Mouse (Mus musculus) limb, embryonic 13.5 days (tissue): ENCODE results near the gene Kcnd2. TPM values are rescaled to one million over a fixed set of nuclear protein-coding genes. Genes with fewer than 3 reads are reported as not detected.
A peak's percentile ranks its signal among the peaks of the same experiment; 100 is the strongest.

Source experiments
- ATAC-seq: fragments of 200-750 bp; cut with Nextera tagmentation; 2 replicates; pipeline ENCODE4 v1.8.0; 2017; ENCODE audit warnings: low read depth, moderate number of reproducible peaks, moderate TSS enrichment; ENCODE audit not compliant: low FRiP score
- H3K27ac ChIP-seq: fragments of 300-500 bp; sonication (generic); 2 replicates; pipeline ENCODE4 v1.5.1; 2015; ENCODE audit warnings: inconsistent platforms, mild to moderate bottlenecking, moderate library complexity
- H3K27me3 ChIP-seq: fragments of 300-500 bp; sonication (generic); 2 replicates; pipeline ENCODE4 v1.6.1; 2015; ENCODE audit warnings: mild to moderate bottlenecking, inconsistent platforms
- H3K36me3 ChIP-seq: fragments of 300-500 bp; sonication (generic); 2 replicates; pipeline ENCODE4 v1.6.1; 2015; ENCODE audit warnings: inconsistent platforms, mild to moderate bottlenecking, moderate library complexity
- H3K4me1 ChIP-seq: fragments of 300-500 bp; sonication (generic); 2 replicates; pipeline ENCODE4 v1.6.1; 2015; ENCODE audit warnings: inconsistent platforms
- H3K4me2 ChIP-seq: fragments of 300-500 bp; sonication (generic); replicated peaks from 2 replicates; pipeline ENCODE4 v1.6.1; 2015; ENCODE audit warnings: inconsistent platforms, mild to moderate bottlenecking, moderate library complexity
- H3K4me3 ChIP-seq: fragments of 300-500 bp; sonication (generic); 2 replicates; pipeline ENCODE4 v1.5.1; 2015; ENCODE audit warnings: moderate library complexity, mild to moderate bottlenecking, inconsistent platforms
- H3K9ac ChIP-seq: fragments of 300-500 bp; sonication (generic); 2 replicates; pipeline ENCODE4 v1.6.1; 2015; ENCODE audit warnings: mild to moderate bottlenecking, inconsistent platforms
- H3K9me3 ChIP-seq: fragments of 300-500 bp; sonication (generic); 2 replicates; pipeline ENCODE4 v1.6.1; 2016; ENCODE audit warnings: inconsistent platforms
- WGBS: fragments of 180-500 bp; shearing (Covaris S2); methylation state at CpG from one replicate; pipeline ENCODE4 v1.1.7; 2015; 5-methylcytosine and 5-hydroxymethylcytosine counted together
- polyA plus RNA-seq: library from polyadenylated mRNA; unstranded; fragments of >200 nt; fragmentation: Nextera tagmentation; extraction: Ambion mirVana; gene quantifications from 2 replicates; pipeline ENCODE4 v1.2.1, GENCODE M21; 2015

Gene Kcnd2
- polyA plus RNA-seq, 1 experiment from 2014 or later, result 4.6 TPM

DNA sequence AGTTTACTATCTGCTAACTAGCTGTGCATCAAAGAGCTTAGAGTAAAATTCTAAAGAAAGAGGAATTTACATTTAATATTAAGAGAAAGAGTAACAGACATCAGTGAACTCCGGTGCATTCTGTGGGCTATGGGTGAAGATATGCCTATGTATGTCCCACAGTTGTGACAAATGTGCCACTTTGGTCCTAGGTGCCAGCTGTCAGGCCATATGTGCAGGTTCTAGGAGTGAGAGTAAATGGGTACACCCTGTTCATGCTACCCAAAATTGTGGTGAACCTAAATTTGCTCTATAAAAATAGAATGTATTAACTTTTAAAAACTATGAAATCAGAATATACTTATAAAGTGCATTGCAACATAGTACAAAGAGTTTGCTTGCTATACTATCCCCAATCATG, 215.8 kb downstream of the Kcnd2 start:
- no peak overlapping the region for H3K9ac ChIP-seq
- no peaks in the 10 kb centered on the region for H3K9me3 ChIP-seq
- no peak for ATAC-seq
- H3K4me3 ChIP-seq, result no peak overlapping the region
- no peaks in the 10 kb centered on the region for H3K4me1 ChIP-seq
- H3K27ac ChIP-seq, result no peak overlapping the region
- no peak overlapping the region for H3K4me2 ChIP-seq
- H3K27me3 ChIP-seq, result no peaks in the 10 kb centered on the region
- no peaks in the 10 kb centered on the region for H3K36me3 ChIP-seq
- 93% methylated on average over 1 of the region's 1 CpGs for whole genome bisulfite sequencing

DNA sequence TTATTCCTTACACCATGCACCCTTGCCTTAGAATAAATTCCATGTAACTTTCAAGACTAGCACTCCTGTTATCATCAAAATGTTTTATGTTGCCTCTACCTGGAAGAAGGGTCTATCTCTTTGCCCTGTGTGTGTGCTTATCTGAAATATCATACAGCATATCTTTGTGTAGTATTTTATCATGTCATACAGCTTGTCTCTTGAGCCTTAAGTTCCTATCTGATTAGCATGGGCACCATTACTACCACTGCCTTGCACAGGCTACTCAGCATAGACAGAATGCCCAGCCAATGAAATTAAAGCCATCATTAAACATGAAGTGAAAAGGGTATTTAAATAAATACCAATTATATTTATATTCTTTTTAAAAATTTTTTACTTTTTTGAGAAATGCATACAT, 249.4 kb downstream of the Kcnd2 start:
- Histone ChIP-seq H3K9me3 (no peaks in the 10 kb centered on the region), H3K9ac (no peak overlapping the region), H3K27ac (no peak overlapping the region), H3K4me1 (no peaks in the 10 kb centered on the region), H3K27me3 (no peaks in the 10 kb centered on the region), H3K4me2 (no peak overlapping the region), H3K36me3 (no peaks in the 10 kb centered on the region), H3K4me3 (no peak overlapping the region)
- ATAC-seq, result no peak

DNA sequence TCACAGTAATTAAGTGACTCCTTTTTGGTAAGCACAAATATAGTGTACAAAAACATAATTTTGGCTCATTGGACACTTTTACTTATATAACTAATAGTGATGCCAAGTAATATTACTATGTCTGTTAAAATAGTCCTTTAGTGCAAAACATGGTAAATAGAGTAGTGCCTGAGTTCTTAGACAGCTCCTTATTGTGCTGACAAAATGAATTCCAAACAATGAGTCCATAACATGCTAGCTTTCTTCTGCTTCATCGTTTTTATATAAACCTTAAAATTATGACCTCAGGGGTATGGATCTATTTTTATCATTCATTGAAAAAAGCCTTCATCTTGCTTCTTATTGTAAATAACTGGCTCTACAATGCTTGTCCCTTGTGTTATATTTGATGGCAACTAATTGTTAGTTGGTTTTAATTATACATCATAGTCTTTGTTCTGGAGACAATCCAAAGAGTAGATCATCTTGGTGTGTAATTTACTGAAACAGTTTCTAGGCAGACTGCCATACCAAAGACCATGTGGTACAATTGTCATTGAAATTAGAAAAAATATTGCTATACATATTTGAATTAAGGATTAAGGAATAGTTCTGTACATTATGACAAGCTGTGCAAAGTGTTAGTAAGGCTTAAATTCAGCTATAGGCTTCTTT, 256.7 kb downstream of the Kcnd2 start:
- no peaks in the 10 kb centered on the region for H3K9me3 ChIP-seq
- H3K4me3 ChIP-seq, result no peak overlapping the region
- H3K4me2 ChIP-seq, result no peak overlapping the region
- H3K27me3 ChIP-seq, result no peaks in the 10 kb centered on the region
- no peaks in the 10 kb centered on the region for H3K4me1 ChIP-seq
- H3K9ac ChIP-seq, result no peak overlapping the region
- WGBS, result 65% methylated on average over 1 of the region's 1 CpGs
- H3K36me3 ChIP-seq, result no peaks in the 10 kb centered on the region
- ATAC-seq, result no peak
- no peak overlapping the region for H3K27ac ChIP-seq

DNA sequence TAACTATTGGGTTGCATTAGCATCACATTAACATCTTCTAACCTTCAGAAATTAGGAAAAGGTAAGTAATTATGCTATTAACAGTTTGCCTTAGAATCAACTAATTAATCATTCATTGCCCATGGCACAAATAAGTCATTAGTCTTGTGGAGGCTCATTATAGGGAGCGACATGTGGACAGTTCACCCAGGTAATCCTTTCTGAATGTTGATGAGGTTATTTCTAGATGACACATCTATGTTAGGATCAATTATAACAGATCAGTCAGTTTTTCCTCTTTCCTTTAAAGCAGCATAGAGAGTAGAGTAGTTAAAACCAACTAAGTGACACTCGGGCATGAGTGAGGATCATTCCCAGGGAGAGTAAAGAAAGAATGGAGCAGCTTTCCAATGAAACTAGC, 267.4 kb downstream of the Kcnd2 start:
- H3K27ac ChIP-seq, result no peak overlapping the region
- no peaks in the 10 kb centered on the region for H3K9me3 ChIP-seq
- no peaks in the 10 kb centered on the region for H3K4me1 ChIP-seq
- H3K4me3 ChIP-seq, result no peak overlapping the region
- 82% methylated on average over 2 of the region's 2 CpGs for WGBS
- H3K4me2 ChIP-seq, result no peak overlapping the region
- no peaks in the 10 kb centered on the region for H3K36me3 ChIP-seq
- ATAC-seq, result no peak
- no peak overlapping the region for H3K9ac ChIP-seq
- H3K27me3 ChIP-seq, result no peaks in the 10 kb centered on the region

DNA sequence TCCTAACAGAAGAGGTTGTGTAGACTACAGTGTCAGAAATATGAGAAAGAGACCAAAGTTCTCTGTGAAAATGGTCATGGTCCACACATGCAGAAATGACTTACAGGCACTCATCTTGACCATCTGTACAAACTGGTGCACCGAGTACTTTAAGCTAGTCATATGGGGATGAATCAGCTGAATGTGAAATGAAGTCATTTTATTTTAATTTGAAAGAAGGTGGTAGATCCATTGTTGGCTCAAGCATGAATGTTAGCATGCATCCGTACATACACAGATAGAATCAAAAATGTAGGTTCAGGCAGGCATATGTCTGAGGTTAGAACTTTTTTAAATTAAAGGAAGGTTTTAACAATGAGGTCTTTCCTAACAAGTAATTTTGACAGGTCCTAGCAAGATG, 273.2 kb downstream of the Kcnd2 start:
- H3K27ac ChIP-seq, result no peak overlapping the region
- ATAC-seq, result no peak
- no peak overlapping the region for H3K9ac ChIP-seq
- WGBS, result 85% methylated on average over 2 of the region's 2 CpGs
- H3K4me3 ChIP-seq, result no peak overlapping the region
- 0 out of 2 replicates have a peak, but pooled peaks cover 7% of the 10 kb centered on the region for H3K9me3 ChIP-seq
- no peak overlapping the region for H3K4me2 ChIP-seq
- H3K4me1 ChIP-seq, result no peaks in the 10 kb centered on the region
- H3K36me3 ChIP-seq, result no peaks in the 10 kb centered on the region
- no peaks in the 10 kb centered on the region for H3K27me3 ChIP-seq

DNA sequence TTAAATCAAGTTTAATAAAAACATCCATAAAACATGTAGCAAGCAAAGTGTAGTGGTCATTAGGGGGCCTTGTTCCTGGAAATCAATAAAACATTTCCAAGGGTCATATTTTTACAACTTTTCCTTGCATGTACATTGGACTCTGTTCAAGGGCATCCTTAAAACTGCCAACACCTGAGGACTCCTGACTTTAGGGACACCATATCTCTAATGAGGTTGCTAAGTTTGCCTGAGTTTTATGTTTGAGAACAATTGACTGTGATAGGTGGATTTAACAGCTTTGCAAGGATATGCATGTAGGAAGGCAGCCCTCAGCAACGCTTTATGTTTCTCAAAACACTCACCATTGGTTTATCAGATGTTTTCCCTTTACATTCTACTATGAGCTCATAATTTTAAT, 287.6 kb downstream of the Kcnd2 start:
- Histone ChIP-seq H3K9me3 (no peaks in the 10 kb centered on the region), H3K27me3 (no peaks in the 10 kb centered on the region), H3K36me3 (no peaks in the 10 kb centered on the region), H3K4me3 (no peak overlapping the region), H3K9ac (no peak overlapping the region), H3K4me1 (no peaks in the 10 kb centered on the region), H3K27ac (no peak overlapping the region), H3K4me2 (no peak overlapping the region)
- ATAC-seq, result peak; percentile 54
- WGBS, result 45% methylated on average over 1 of the region's 1 CpGs

DNA sequence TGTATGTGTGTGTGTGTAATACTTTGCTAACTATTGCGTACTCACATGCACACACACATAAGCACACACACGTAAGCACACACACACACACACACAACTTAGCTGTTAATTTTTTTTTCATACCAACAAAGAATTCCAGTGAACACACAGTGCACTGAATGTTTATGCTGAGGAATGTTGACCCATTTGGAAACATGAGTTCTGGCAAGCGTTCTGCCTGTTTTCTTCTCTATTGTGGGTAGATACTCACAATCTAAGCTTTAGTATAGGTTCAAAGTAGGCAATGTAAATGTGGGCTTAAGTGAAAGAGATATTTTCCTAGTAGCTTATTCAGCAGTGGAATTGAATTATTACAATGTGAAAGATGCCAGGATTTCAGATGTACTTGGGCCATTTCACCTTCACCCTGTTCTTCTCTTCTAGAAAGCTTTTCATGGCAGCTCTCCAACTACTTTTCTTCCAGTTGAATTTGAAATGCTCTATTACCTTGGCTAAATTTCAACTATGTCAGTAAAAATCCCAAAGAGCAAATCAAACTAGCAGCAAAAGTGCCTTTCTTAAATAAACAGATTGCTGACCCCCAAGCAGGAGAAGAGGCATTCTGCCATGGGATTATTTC, 295.4 kb downstream of the Kcnd2 start:
- peak; percentile 71 for ATAC-seq
- Histone ChIP-seq H3K36me3 (no peaks in the 10 kb centered on the region), H3K9me3 (no peaks in the 10 kb centered on the region), H3K4me3 (no peak overlapping the region), H3K27me3 (no peaks in the 10 kb centered on the region), H3K9ac (no peak overlapping the region), H3K4me2 (no peak overlapping the region), H3K4me1 (peaks cover 3% of the 10 kb centered on the region; the same call in 1 of the 2 replicates), H3K27ac (peak overlapping the region; percentile 28; the same call in 1 of the 2 replicates)
- WGBS, result 56% methylated on average over 3 of the region's 3 CpGs

DNA sequence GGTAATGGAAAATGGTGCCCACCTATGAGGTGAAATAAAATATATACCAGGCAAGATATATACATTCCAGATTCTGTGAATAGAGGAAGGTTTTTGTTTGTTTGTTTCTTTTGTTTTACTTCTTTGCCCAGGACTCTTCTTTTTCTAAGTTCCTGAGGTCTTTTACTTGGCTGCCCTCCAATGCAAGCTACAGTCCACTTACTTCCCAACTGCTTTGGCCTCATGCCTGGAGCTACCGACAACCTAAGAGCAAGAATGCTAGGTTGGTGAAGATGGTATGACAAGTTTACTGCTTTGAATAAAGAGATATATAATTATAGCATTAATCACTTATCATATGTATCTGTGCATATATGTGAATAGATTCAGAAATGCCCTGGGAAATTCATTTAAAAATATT, 305.0 kb downstream of the Kcnd2 start:
- no peak for ATAC-seq
- H3K27ac ChIP-seq, result no peak overlapping the region

DNA sequence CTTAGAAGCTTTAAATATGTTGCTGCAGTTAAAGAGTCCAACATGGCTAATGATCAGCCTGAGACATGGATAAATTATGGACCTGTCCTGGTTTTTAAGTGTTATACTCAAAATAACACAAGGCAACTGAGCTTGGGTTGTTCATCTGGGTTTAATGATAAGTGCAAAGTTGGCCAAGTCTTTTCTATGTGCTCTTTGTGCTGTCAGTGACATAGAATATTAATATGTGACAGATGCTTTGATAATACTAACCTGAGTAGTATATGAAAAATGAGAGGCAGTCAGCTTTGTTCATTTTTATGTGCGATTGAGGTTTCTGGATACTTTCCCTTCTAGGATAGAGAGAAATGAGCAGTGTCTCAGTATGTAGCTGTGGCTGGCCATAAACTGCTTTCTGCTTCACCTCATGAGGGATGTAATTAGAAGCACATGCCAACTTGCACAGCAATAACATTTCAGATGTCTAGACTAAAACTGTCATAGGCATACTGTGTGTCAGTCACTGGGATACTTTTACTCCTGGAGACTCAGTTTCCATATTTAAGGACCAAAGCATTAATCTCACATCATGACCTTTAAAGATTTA, 312.3 kb downstream of the Kcnd2 start:
- WGBS, result 23% methylated on average over 1 of the region's 1 CpGs
- ATAC-seq, result peak; percentile 78
- Histone ChIP-seq H3K9ac (no peak overlapping the region), H3K36me3 (no peaks in the 10 kb centered on the region), H3K27ac (no peak overlapping the region; the same call in 1 of the 2 replicates), H3K27me3 (no peaks in the 10 kb centered on the region), H3K4me3 (no peak overlapping the region), H3K4me2 (no peak overlapping the region), H3K9me3 (no peaks in the 10 kb centered on the region), H3K4me1 (peaks cover 9% of the 10 kb centered on the region; the same call in 1 of the 2 replicates)

More for the DNA sequence above, 305.0 kb downstream of the Kcnd2 start:
- no peaks in the 10 kb centered on the region for H3K4me1 ChIP-seq
- no peak overlapping the region for H3K9ac ChIP-seq
- H3K4me2 ChIP-seq, result no peak overlapping the region
- no peaks in the 10 kb centered on the region for H3K36me3 ChIP-seq
- no peaks in the 10 kb centered on the region for H3K9me3 ChIP-seq
- no peaks in the 10 kb centered on the region for H3K27me3 ChIP-seq
- 66% methylated on average over 1 of the region's 1 CpGs for WGBS
- no peak overlapping the region for H3K4me3 ChIP-seq

DNA sequence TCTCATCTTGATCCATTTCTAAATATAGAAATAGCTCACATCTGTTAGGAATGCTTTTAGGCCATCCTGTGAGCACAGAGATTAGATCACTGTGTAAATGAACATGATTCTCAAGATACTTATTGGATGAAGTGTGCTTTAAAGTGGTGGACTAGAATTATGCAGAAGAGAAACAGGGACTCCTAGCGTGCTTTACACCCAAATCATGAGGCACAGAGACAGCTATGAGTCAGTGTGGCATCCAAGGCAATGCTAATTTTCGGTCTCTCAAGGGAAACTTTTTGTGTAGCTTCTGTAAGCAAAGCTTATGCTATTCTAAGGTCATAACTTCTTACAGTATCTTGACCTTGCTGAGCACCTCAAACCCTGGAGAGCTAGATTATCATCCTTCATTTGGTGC, 318.7 kb downstream of the Kcnd2 start:
- H3K27ac ChIP-seq, result no peak overlapping the region
- H3K9ac ChIP-seq, result no peak overlapping the region
- H3K4me2 ChIP-seq, result no peak overlapping the region
- no peaks in the 10 kb centered on the region for H3K4me1 ChIP-seq
- WGBS, result 61% methylated on average over 2 of the region's 2 CpGs
- no peak overlapping the region for H3K4me3 ChIP-seq
- H3K27me3 ChIP-seq, result no peaks in the 10 kb centered on the region
- H3K9me3 ChIP-seq, result no peaks in the 10 kb centered on the region
- no peak for ATAC-seq
- no peaks in the 10 kb centered on the region for H3K36me3 ChIP-seq

DNA sequence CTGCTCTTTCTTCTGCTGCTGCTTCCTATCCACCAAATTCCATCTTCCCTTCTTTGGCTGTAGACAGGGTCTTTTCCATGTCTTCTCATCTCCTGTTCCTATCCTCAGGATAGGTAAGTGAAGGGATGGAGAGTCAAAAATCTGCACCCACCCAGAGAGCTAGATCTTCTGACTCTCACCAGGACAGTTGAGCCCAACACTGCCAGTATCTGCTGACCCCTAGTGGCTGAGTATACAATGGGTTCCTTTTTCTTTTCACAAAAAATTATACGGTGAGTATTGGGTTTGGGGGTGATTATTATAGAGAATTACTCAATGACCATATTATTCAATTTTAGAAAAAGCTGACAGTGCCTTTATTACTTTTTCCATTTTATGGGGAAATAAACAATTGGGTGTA, 319.5 kb downstream of the Kcnd2 start:
- no peaks in the 10 kb centered on the region for H3K36me3 ChIP-seq
- no peak overlapping the region for H3K4me2 ChIP-seq
- no peak overlapping the region for H3K9ac ChIP-seq
- H3K4me1 ChIP-seq, result no peaks in the 10 kb centered on the region
- H3K27me3 ChIP-seq, result no peaks in the 10 kb centered on the region
- ATAC-seq, result peak; percentile 24; the same call in 1 of the 2 replicates
- WGBS, result 21% methylated on average over 1 of the region's 1 CpGs
- no peak overlapping the region for H3K4me3 ChIP-seq
- no peaks in the 10 kb centered on the region for H3K9me3 ChIP-seq
- no peak overlapping the region for H3K27ac ChIP-seq

DNA sequence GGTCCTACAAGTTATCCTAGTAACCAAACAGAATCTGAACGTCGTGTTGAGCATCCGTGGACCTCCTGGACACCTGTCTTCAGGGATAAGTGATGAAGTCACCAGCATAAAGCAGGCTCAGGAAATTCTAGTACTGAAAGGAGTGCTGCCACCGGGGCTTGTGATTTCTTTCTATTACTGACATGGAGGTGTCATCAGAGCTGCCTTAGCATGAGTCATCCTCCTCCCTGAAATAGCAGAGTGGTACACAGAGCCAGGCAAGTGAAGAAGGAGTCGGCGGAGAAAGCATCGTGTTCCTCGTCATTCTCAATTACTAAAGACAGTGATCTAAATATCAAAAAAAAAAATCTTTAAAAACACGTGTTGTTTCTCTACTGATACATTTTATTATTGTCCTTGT, 336.2 kb downstream of the Kcnd2 start:
- Histone ChIP-seq H3K27me3 (no peaks in the 10 kb centered on the region), H3K27ac (no peak overlapping the region), H3K36me3 (no peaks in the 10 kb centered on the region), H3K4me2 (no peak overlapping the region), H3K9ac (no peak overlapping the region), H3K4me1 (no peaks in the 10 kb centered on the region), H3K4me3 (no peak overlapping the region), H3K9me3 (no peaks in the 10 kb centered on the region)
- whole genome bisulfite sequencing, result 82% methylated on average over 9 of the region's 9 CpGs
- ATAC-seq, result no peak
